ENCODE assay signal across 33 mouse cellular contexts in genomic region chr2:145419078-145419477, GRCm38 (mm10).
"Had no signal": no experiment of that assay in that cellular context is flagged by ENCODE, and none has a peak within 500 bp of the region (broad histone marks: within the 10 kb centered on the region; RNA-seq: fewer than 3 reads in every experiment).

No protein-coding gene starts in this region.

- H3K9me3 ChIP-seq: limb, embryonic 10.5 days; limb, embryonic 12.5 days; limb, embryonic 13.5 days; limb, embryonic 15.5 days; liver, embryonic 12.5 days; liver, embryonic 13.5 days; liver, embryonic 15.5 days; lung, embryonic 15.5 days; midbrain, embryonic 10.5 days; midbrain, embryonic 12.5 days; midbrain, embryonic 13.5 days; midbrain, embryonic 15.5 days; neural tube, embryonic 12.5 days; neural tube, embryonic 13.5 days had no signal

- H3K9ac ChIP-seq: limb, embryonic 12.5 days; limb, embryonic 13.5 days; limb, embryonic 15.5 days; liver, embryonic 12.5 days; liver, embryonic 13.5 days; liver, embryonic 14.5 days; liver, embryonic 15.5 days; liver, postnatal 0 days; lung, embryonic 14.5 days; lung, embryonic 15.5 days; midbrain, embryonic 12.5 days; midbrain, embryonic 13.5 days; midbrain, embryonic 15.5 days; neural tube, embryonic 12.5 days; neural tube, embryonic 13.5 days had no signal

- DNase-seq: left cerebral cortex, postnatal 4 days; liver; liver, embryonic 13.5 days; liver, postnatal 0 days; lung, adult 18-20 months; lung, adult 2 months; lung, embryonic 14.5 days; lung, postnatal 10 days; lung, postnatal 14 days; lung, postnatal 36 days; lung, postnatal 4 days; midbrain, embryonic 14.5 days had no signal

- H3K4me2 ChIP-seq: limb, embryonic 12.5 days; limb, embryonic 13.5 days; limb, embryonic 15.5 days; liver, embryonic 11.5 days; liver, embryonic 12.5 days; liver, embryonic 13.5 days; liver, embryonic 15.5 days; lung, embryonic 14.5 days; lung, embryonic 15.5 days; midbrain, embryonic 11.5 days; midbrain, embryonic 12.5 days; midbrain, embryonic 13.5 days; midbrain, embryonic 15.5 days; neural tube, embryonic 12.5 days; neural tube, embryonic 13.5 days had no signal

- H3K4me3 ChIP-seq: limb, embryonic 10.5 days; limb, embryonic 12.5 days; limb, embryonic 13.5 days; limb, embryonic 15.5 days; liver, embryonic 12.5 days; liver, embryonic 13.5 days; liver, embryonic 15.5 days; lung, embryonic 15.5 days; megakaryocyte, embryonic 14.5 days; midbrain, embryonic 10.5 days; midbrain, embryonic 12.5 days; midbrain, embryonic 13.5 days; midbrain, embryonic 15.5 days; myocyte; neural tube, embryonic 12.5 days; neural tube, embryonic 13.5 days had no signal

- H3K27ac ChIP-seq: limb, embryonic 10.5 days; limb, embryonic 12.5 days; limb, embryonic 13.5 days; limb, embryonic 15.5 days; liver, embryonic 12.5 days; liver, embryonic 13.5 days; liver, embryonic 14.5 days; liver, embryonic 15.5 days; lung, embryonic 15.5 days; macrophage; midbrain, embryonic 10.5 days; midbrain, embryonic 12.5 days; midbrain, embryonic 13.5 days; midbrain, embryonic 15.5 days; neural tube, embryonic 12.5 days; neural tube, embryonic 13.5 days had no signal

- H3K4me1 ChIP-seq: limb, embryonic 10.5 days; limb, embryonic 13.5 days; limb, embryonic 15.5 days; liver, embryonic 12.5 days; liver, embryonic 13.5 days; liver, embryonic 15.5 days; lung, embryonic 15.5 days had no signal

- ATAC-seq: liver, embryonic 12.5 days; liver, postnatal 0 days; lung, postnatal 0 days; midbrain, embryonic 13.5 days; midbrain, embryonic 15.5 days; midbrain, embryonic 16.5 days had no signal

- H3K36me3 ChIP-seq: limb, embryonic 10.5 days; limb, embryonic 12.5 days; limb, embryonic 13.5 days; limb, embryonic 15.5 days; liver, embryonic 12.5 days; liver, embryonic 13.5 days; liver, embryonic 15.5 days; lung, embryonic 15.5 days; midbrain, embryonic 10.5 days; midbrain, embryonic 12.5 days; midbrain, embryonic 13.5 days; midbrain, embryonic 15.5 days; neural tube, embryonic 12.5 days; neural tube, embryonic 13.5 days had no signal

- H3K27me3 ChIP-seq: limb, embryonic 12.5 days; limb, embryonic 13.5 days; limb, embryonic 15.5 days; liver, embryonic 12.5 days; liver, embryonic 13.5 days; liver, embryonic 15.5 days; lung, embryonic 15.5 days; megakaryocyte, embryonic 14.5 days; midbrain, embryonic 12.5 days; midbrain, embryonic 13.5 days; midbrain, embryonic 15.5 days; neural tube, embryonic 12.5 days; neural tube, embryonic 13.5 days had no signal
